Mouse (Mus musculus) forebrain, embryonic 15.5 days (tissue): ENCODE measurements around the gene Hist1h2ak. TPM values are rescaled to one million over a fixed set of nuclear protein-coding genes. Genes with fewer than 3 reads are reported as not detected.
"Not testable (repeated sequence)": the region's sequence is repeated elsewhere in the genome, so short reads cannot be mapped to it uniquely, and the experiment has no call there.

Experiments used
- ATAC-seq: fragments of 200-750 bp; cut with Nextera tagmentation; replicated peaks from 2 replicates; pipeline ENCODE4 v1.8.0; 2017; ENCODE audit warnings: mild to moderate bottlenecking, moderate TSS enrichment, moderate library complexity
- H3K27ac ChIP-seq: fragments of 300-500 bp; sonication (generic); replicated peaks from 2 replicates; pipeline ENCODE4 v1.5.1; 2015; ENCODE audit warnings: mild to moderate bottlenecking, inconsistent platforms
- H3K27me3 ChIP-seq: fragments of 300-500 bp; sonication (generic); 2 replicates; pipeline ENCODE4 v1.6.1; 2015; ENCODE audit warnings: inconsistent platforms
- H3K36me3 ChIP-seq: fragments of 300-500 bp; sonication (generic); 2 replicates; pipeline ENCODE4 v1.6.1; 2015; ENCODE audit warnings: mild to moderate bottlenecking, inconsistent platforms
- H3K4me1 ChIP-seq: fragments of 300-500 bp; sonication (generic); 2 replicates; pipeline ENCODE4 v1.6.1; 2015; ENCODE audit warnings: inconsistent platforms
- H3K4me2 ChIP-seq: fragments of 300-500 bp; sonication (generic); replicated peaks from 2 replicates; pipeline ENCODE4 v1.6.1; 2015; ENCODE audit warnings: mild to moderate bottlenecking, inconsistent platforms
- H3K4me3 ChIP-seq: fragments of 300-500 bp; sonication (generic); 2 replicates; pipeline ENCODE4 v1.5.1; 2015; ENCODE audit warnings: mild to moderate bottlenecking, inconsistent platforms
- H3K9ac ChIP-seq: fragments of 300-500 bp; sonication (generic); replicated peaks from 2 replicates; pipeline ENCODE4 v1.6.1; 2015; ENCODE audit warnings: mild to moderate bottlenecking, inconsistent platforms
- H3K9me3 ChIP-seq: fragments of 300-500 bp; sonication (generic); 2 replicates; pipeline ENCODE4 v1.6.1; 2016; ENCODE audit warnings: inconsistent platforms
- WGBS: fragments of 180-500 bp; shearing (Covaris S2); methylation state at CpG from one replicate; pipeline ENCODE4 v1.1.7; 2015; ENCODE audit warnings: mixed read lengths; 5-methylcytosine and 5-hydroxymethylcytosine counted together
- polyA plus RNA-seq: library from polyadenylated mRNA; unstranded; fragments of >200 nt; fragmentation: Nextera tagmentation; extraction: Ambion mirVana; gene quantifications from 2 replicates; pipeline ENCODE4 v1.2.1, GENCODE M21; 2015

Hist1h2ak gene
- polyA plus RNA-seq, 1 experiment from 2014 or later, result 26.2 TPM

DNA sequence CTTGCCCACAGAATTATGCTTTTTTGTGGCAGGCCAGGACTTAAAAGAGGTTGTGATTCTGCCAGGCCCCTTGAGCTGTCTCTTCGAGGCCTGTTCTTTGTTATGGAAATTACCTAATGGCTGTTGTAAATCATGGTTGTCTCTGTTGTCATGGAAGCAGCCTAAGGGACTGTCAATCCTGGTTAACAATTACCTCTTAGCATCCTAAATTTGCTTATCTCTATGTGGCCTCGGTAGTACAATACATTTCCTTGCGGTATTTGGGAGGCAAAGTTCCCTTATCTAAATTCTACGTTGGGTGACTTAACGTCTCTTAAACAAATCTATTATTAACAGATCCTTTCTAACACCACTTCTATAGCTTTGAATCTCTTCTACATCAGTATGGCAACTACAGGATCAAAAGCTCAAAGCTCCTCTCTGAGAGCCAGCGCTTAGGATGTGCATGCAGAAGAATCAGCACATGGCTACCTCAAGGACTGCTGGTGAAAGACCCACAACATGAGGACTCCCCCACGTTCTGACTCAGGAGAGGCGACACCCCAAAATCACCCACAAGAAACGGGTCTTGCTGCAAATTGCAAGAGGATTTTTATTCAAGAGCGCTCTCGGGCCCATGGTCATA is 25.6 kb downstream of the Hist1h2ak start:
- no peak overlapping the region for H3K4me3 ChIP-seq
- no peaks in the 10 kb centered on the region for H3K9me3 ChIP-seq
- peak; percentile 53; the same call in 1 of the 2 replicates for ATAC-seq
- no peak overlapping the region for H3K9ac ChIP-seq
- H3K36me3 ChIP-seq, result no peaks in the 10 kb centered on the region
- 32% methylated on average over 11 of the region's 11 CpGs for WGBS
- no peak overlapping the region for H3K4me2 ChIP-seq
- H3K4me1 ChIP-seq, result peaks cover 3% of the 10 kb centered on the region
- no peaks in the 10 kb centered on the region for H3K27me3 ChIP-seq
- peak overlapping the region; percentile 63 for H3K27ac ChIP-seq

- Histone ChIP-seq H3K4me1 (peaks cover 35% of the 10 kb centered on the region), H3K36me3 (no peaks in the 10 kb centered on the region), H3K9me3 (no peaks in the 10 kb centered on the region), H3K27me3 (no peaks in the 10 kb centered on the region), H3K27ac (peak overlapping the region; percentile 94), H3K4me2 (peak overlapping the region; percentile 64; the same call in 1 of the 2 replicates), H3K9ac (no peak overlapping the region), H3K4me3 (no peak overlapping the region)
- no peak for ATAC-seq
- 18% methylated on average over 5 of the region's 5 CpGs for WGBS
Observed at GRCm38 (mm10) chr13:21722993-21723836, 30.4 kb downstream of the Hist1h2ak start.

GRCm38 (mm10) chr13:21722373-21722925 is 31.2 kb downstream of the Hist1h2ak start:
- Histone ChIP-seq H3K27me3 (no peaks in the 10 kb centered on the region), H3K9me3 (no peaks in the 10 kb centered on the region), H3K4me2 (peak overlapping the region; percentile 64), H3K36me3 (no peaks in the 10 kb centered on the region), H3K4me3 (peak overlapping the region; percentile 45), H3K27ac (peak overlapping the region; percentile 94), H3K9ac (peak overlapping the region; percentile 67), H3K4me1 (peaks cover 37% of the 10 kb centered on the region)
- 2% methylated on average over 11 of the region's 11 CpGs for WGBS
- peak; percentile 17; the same call in 1 of the 2 replicates for ATAC-seq

- ATAC-seq, result peak; percentile 98
- Histone ChIP-seq H3K9ac (peak within 1 kb of the TSS; percentile 67), H3K27ac (peak within 1 kb of the TSS; percentile 94), H3K4me3 (peak within 1 kb of the TSS; percentile 45), H3K4me1 (peaks cover 40% of the 10 kb centered on the region), H3K4me2 (peak within 1 kb of the TSS; percentile 64)
- not testable (repeated sequence) for H3K9me3 ChIP-seq, H3K36me3 ChIP-seq, H3K27me3 ChIP-seq
- WGBS, result under 1% methylated on average over 37 of the region's 37 CpGs
Observed at GRCm38 (mm10) chr13:21721757-21722372, 31.8 kb downstream of the Hist1h2ak start, which contains the start of gene Hist1h2bm. TSS of gene Hist1h2bm (plus strand) at chr13:21722044.

- H3K36me3 ChIP-seq, H3K9me3 ChIP-seq, ATAC-seq, H3K27me3 ChIP-seq: not testable (repeated sequence)
- H3K27ac ChIP-seq, result peak overlapping the region; percentile 94
- peak overlapping the region; percentile 64 for H3K4me2 ChIP-seq
- peak overlapping the region; percentile 46 for H3K9ac ChIP-seq
- peak overlapping the region; percentile 45 for H3K4me3 ChIP-seq
- H3K4me1 ChIP-seq, result peaks cover 43% of the 10 kb centered on the region
- WGBS, result 1% methylated on average over 29 of the region's 44 CpGs
Observed at GRCm38 (mm10) chr13:21721107-21721756, 32.4 kb downstream of the Hist1h2ak start.

DNA sequence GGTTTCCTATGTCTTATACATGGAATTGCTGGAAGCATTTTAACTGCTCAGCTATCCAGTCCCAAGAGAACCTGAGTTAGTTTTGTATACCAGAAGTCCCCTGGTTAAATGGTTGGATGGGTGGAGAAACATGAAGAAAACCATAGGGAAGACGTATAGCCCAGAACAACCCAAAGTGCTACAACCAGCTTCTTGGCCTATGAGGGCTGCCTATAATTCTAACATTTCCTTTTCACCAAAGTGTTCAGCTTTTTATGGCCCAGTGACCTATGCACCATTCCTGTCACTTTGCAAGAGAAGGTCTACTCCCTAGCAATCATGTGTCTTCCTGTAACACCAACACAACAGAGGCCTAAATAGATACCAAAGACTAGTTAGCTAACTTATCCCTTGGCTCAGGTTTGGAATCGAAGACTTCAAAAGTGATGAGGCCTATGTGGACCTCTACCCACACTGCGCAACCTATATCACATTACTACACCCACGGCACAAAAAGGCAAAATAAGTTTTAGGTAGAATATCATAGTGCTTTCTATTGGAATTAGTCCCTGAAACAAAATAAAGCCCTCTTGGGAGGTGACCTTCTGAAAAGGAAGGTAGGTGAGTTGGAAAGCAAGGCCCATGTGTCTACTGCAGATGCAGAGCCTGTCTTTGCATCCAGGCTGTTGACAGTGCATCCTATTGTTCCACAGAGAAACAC is 35.1 kb downstream of the Hist1h2ak start:
- no peaks in the 10 kb centered on the region for H3K36me3 ChIP-seq
- no peaks in the 10 kb centered on the region for H3K9me3 ChIP-seq
- peak overlapping the region; percentile 53 for H3K4me2 ChIP-seq
- peak overlapping the region; percentile 59 for H3K9ac ChIP-seq
- H3K27ac ChIP-seq, result peak overlapping the region; percentile 71
- H3K4me1 ChIP-seq, result peaks cover 52% of the 10 kb centered on the region
- H3K27me3 ChIP-seq, result no peaks in the 10 kb centered on the region
- H3K4me3 ChIP-seq, result peak overlapping the region; percentile 40
- WGBS, result 51% methylated on average over 4 of the region's 4 CpGs
- ATAC-seq, result no peak

GRCm38 (mm10) chr13:21717397-21718357 is 36.0 kb downstream of the Hist1h2ak start, which contains the start of gene Hist1h3h:
TSS of gene Hist1h3h (plus strand) at chr13:21717659.
- H3K27me3 ChIP-seq, H3K9me3 ChIP-seq, H3K36me3 ChIP-seq: not testable (repeated sequence)
- ATAC-seq, result peak; percentile 47
- peak within 1 kb of the TSS; percentile 48 for H3K4me3 ChIP-seq
- H3K9ac ChIP-seq, result peak within 1 kb of the TSS; percentile 69
- WGBS, result under 1% methylated on average over 30 of the region's 56 CpGs
- H3K27ac ChIP-seq, result peak within 1 kb of the TSS; percentile 98
- peak within 1 kb of the TSS; percentile 91 for H3K4me2 ChIP-seq
- peaks cover 47% of the 10 kb centered on the region for H3K4me1 ChIP-seq

- peak overlapping the region; percentile 98 for H3K27ac ChIP-seq
- WGBS, result under 1% methylated on average over 14 of the region's 38 CpGs
- not testable (repeated sequence) for H3K27me3 ChIP-seq, H3K36me3 ChIP-seq, H3K9me3 ChIP-seq
- peaks cover 41% of the 10 kb centered on the region for H3K4me1 ChIP-seq
- peak overlapping the region; percentile 91 for H3K4me2 ChIP-seq
- peak overlapping the region; percentile 69 for H3K9ac ChIP-seq
- ATAC-seq, result peak; percentile 2
- peak overlapping the region; percentile 48 for H3K4me3 ChIP-seq
Observed at GRCm38 (mm10) chr13:21716540-21717391, 36.9 kb downstream of the Hist1h2ak start.

DNA sequence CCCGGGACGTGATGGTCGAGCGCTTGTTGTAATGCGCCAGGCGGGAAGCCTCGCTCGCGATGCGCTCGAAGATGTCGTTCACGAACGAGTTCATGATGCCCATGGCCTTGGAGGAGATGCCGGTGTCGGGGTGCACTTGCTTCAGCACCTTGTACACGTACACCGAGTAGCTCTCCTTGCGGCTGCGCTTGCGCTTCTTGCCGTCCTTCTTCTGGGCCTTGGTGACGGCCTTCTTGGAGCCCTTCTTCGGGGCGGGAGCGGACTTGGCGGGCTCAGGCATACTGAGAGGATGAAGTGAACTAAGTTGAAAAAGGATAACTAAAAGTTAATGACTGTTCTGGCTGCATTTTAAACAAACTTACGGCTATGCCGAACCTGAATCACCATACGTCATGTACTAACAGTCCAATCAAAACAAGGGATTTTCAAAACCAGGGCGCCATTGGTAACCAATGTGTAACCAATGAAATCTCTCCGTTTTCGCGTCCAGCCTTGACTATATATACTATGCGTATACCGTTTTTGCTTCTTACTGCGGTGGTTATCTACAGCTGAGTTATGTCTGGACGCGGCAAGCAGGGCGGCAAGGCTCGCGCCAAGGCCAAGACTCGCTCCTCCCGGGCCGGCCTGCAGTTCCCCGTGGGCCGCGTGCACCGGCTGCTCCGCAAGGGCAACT is 37.6 kb downstream of the Hist1h2ak start, which contains the start of the genes Hist1h2bl and Hist1h2ai:
Gene Hist1h2bl, minus strand, starts transcription at position 280 of the 676 bp plus-strand sequence.
Gene Hist1h2ai, plus strand, starts transcription at position 559 of the 676 bp plus-strand sequence.
- H3K27me3 ChIP-seq, H3K9me3 ChIP-seq, H3K36me3 ChIP-seq: not testable (repeated sequence)
- peak within 1 kb of the TSS; percentile 98 for H3K27ac ChIP-seq
- ATAC-seq, result peak; percentile 95
- peak within 1 kb of the TSS; percentile 48 for H3K4me3 ChIP-seq
- H3K4me2 ChIP-seq, result peak within 1 kb of the TSS; percentile 91
- H3K9ac ChIP-seq, result peak within 1 kb of the TSS; percentile 69
- under 1% methylated on average over 33 of the region's 50 CpGs for WGBS
- peaks cover 42% of the 10 kb centered on the region for H3K4me1 ChIP-seq
